Mouse (Mus musculus) liver, embryonic 11.5 days (tissue): ENCODE measurements at regions not wholly inside any gene's neighbourhood (a gene's known extent, or its start where the extent isn't known, plus 50 kb on each side); places are given as distances from the start of the nearest gene placed in this dataset.
"Not testable (repeated sequence)": the region's sequence is repeated elsewhere in the genome, so short reads cannot be mapped to it uniquely, and the experiment has no call there.

Experiments used
- ATAC-seq: fragments of 200-750 bp; cut with Nextera tagmentation; replicated peaks from 2 replicates; pipeline ENCODE4 v1.8.0; 2017; ENCODE audit warnings: moderate number of reproducible peaks, mild to moderate bottlenecking, moderate TSS enrichment, moderate library complexity; ENCODE audit not compliant: low FRiP score
- DNase-seq: peaks from one replicate; pipeline ENCODE4 v3.0.0-alpha.2; 2017; ENCODE audit warnings: low spot score
- H3K27ac ChIP-seq: fragments of 300-500 bp; sonication (generic); 2 replicates; pipeline ENCODE4 v1.5.1; 2014; ENCODE audit warnings: mild to moderate bottlenecking, low read depth, low read length, control low read depth
- H3K27me3 ChIP-seq: fragments of 300-500 bp; sonication (generic); replicated peaks from 2 replicates; pipeline ENCODE4 v1.6.1; 2014; ENCODE audit warnings: low read length, mixed read lengths; ENCODE audit not compliant: control insufficient read depth, insufficient read depth
- H3K36me3 ChIP-seq: fragments of 300-500 bp; sonication (generic); 2 replicates; pipeline ENCODE4 v1.6.1; 2014; ENCODE audit warnings: mild to moderate bottlenecking, low read length, moderate library complexity, mixed read lengths; ENCODE audit not compliant: control insufficient read depth, insufficient read depth
- H3K4me1 ChIP-seq: fragments of 300-500 bp; sonication (generic); replicated peaks from 2 replicates; pipeline ENCODE4 v1.6.1; 2014; ENCODE audit warnings: low read length, mixed read lengths; ENCODE audit not compliant: control insufficient read depth, insufficient read depth
- H3K4me2 ChIP-seq: fragments of 300-500 bp; sonication (generic); 2 replicates; pipeline ENCODE4 v1.6.1; 2014; ENCODE audit warnings: mild to moderate bottlenecking, control low read depth, moderate library complexity
- H3K4me3 ChIP-seq: fragments of 300-500 bp; sonication (generic); 2 replicates; pipeline ENCODE4 v1.5.1; 2014; ENCODE audit warnings: low read depth, low read length, control low read depth
- H3K9ac ChIP-seq: fragments of 300-500 bp; sonication (generic); 2 replicates; pipeline ENCODE4 v1.6.1; 2014; ENCODE audit warnings: low read depth, low read length, control low read depth
- H3K9me3 ChIP-seq: fragments of 300-500 bp; sonication (generic); 2 replicates; pipeline ENCODE4 v1.6.1; 2016; ENCODE audit warnings: low read length, inconsistent platforms, mixed read lengths; ENCODE audit not compliant: control insufficient read depth
- WGBS: fragments of 180-500 bp; shearing (Covaris S2); extraction: QIAGEN DNeasy Blood & Tissue Kit; methylation state at CpG from one replicate; pipeline ENCODE4 v1.1.7; 2014; 5-methylcytosine and 5-hydroxymethylcytosine counted together

- Histone ChIP-seq H3K9ac (no peak overlapping the region), H3K36me3 (no peaks in the 10 kb centered on the region), H3K9me3 (no peaks in the 10 kb centered on the region), H3K27me3 (no peaks in the 10 kb centered on the region), H3K4me1 (no peaks in the 10 kb centered on the region), H3K4me2 (no peak overlapping the region), H3K27ac (no peak overlapping the region), H3K4me3 (no peak overlapping the region)
- ATAC-seq: no peak
- DNase-seq: no peak
- WGBS: 85% methylated on average over 1 of the region's 1 CpGs
Observed at GRCm38 (mm10) chr5:42884251-42884650, 348.7 kb upstream of the Cpeb2 start.

- Histone ChIP-seq H3K4me2 (no peak overlapping the region), H3K27me3 (no peaks in the 10 kb centered on the region), H3K36me3 (no peaks in the 10 kb centered on the region), H3K9ac (no peak overlapping the region), H3K4me1 (no peaks in the 10 kb centered on the region), H3K9me3 (no peaks in the 10 kb centered on the region), H3K4me3 (no peak overlapping the region), H3K27ac (no peak overlapping the region)
- DNase-seq (no peak), ATAC-seq (no peak)
- WGBS: 42% methylated on average over 2 of the region's 2 CpGs
Observed at GRCm38 (mm10) chr5:42891890-42892289, 341.1 kb upstream of the Cpeb2 start.

GRCm38 (mm10) chr5:42906136-42906535, 326.8 kb upstream of the Cpeb2 start:
- Histone ChIP-seq H3K4me1 (no peaks in the 10 kb centered on the region), H3K4me3 (no peak overlapping the region), H3K27me3 (no peaks in the 10 kb centered on the region), H3K9ac (no peak overlapping the region), H3K27ac (no peak overlapping the region), H3K36me3 (no peaks in the 10 kb centered on the region), H3K9me3 (no peaks in the 10 kb centered on the region), H3K4me2 (no peak overlapping the region)
- DNase-seq (no peak), ATAC-seq (no peak)
- 73% methylated on average over 3 of the region's 3 CpGs for WGBS

GRCm38 (mm10) chr5:42919328-42919727, 313.6 kb upstream of the Cpeb2 start:
- Histone ChIP-seq H3K4me1 (no peaks in the 10 kb centered on the region), H3K27ac (no peak overlapping the region), H3K9me3 (no peaks in the 10 kb centered on the region), H3K9ac (no peak overlapping the region), H3K27me3 (no peaks in the 10 kb centered on the region), H3K36me3 (no peaks in the 10 kb centered on the region), H3K4me2 (no peak overlapping the region), H3K4me3 (no peak overlapping the region)
- 82% methylated on average over 3 of the region's 3 CpGs for WGBS
- DNase-seq (no peak), ATAC-seq (no peak)

- no peaks in the 10 kb centered on the region for H3K27me3 ChIP-seq
- ATAC-seq (no peak), DNase-seq (no peak)
- H3K9me3 ChIP-seq: no peaks in the 10 kb centered on the region
- no peaks in the 10 kb centered on the region for H3K36me3 ChIP-seq
- H3K9ac ChIP-seq: no peak overlapping the region
- H3K4me1 ChIP-seq: no peaks in the 10 kb centered on the region
- no peak overlapping the region for H3K4me2 ChIP-seq
- no peak overlapping the region for H3K4me3 ChIP-seq
- no peak overlapping the region for H3K27ac ChIP-seq
- WGBS: 62% methylated on average over 2 of the region's 2 CpGs
Observed at GRCm38 (mm10) chr5:42932106-42932505, 300.9 kb upstream of the Cpeb2 start.

- H3K27ac ChIP-seq: no peak overlapping the region
- no peaks in the 10 kb centered on the region for H3K27me3 ChIP-seq
- ATAC-seq (no peak), DNase-seq (no peak)
- no peaks in the 10 kb centered on the region for H3K4me1 ChIP-seq
- H3K36me3 ChIP-seq: no peaks in the 10 kb centered on the region
- no peak overlapping the region for H3K9ac ChIP-seq
- 85% methylated on average over 9 of the region's 9 CpGs for WGBS
- H3K9me3 ChIP-seq: no peaks in the 10 kb centered on the region
- H3K4me2 ChIP-seq: no peak overlapping the region
- H3K4me3 ChIP-seq: no peak overlapping the region
Observed at GRCm38 (mm10) chr5:42959296-42959862, 273.6 kb upstream of the Cpeb2 start.

GRCm38 (mm10) chr5:42966952-42967351, 266.0 kb upstream of the Cpeb2 start:
- not testable (repeated sequence) for ATAC-seq, H3K4me1 ChIP-seq
- WGBS: 63% methylated on average over 2 of the region's 2 CpGs

GRCm38 (mm10) chr5:42969209-42969608, 263.8 kb upstream of the Cpeb2 start:
- DNase-seq (no peak), ATAC-seq (no peak)
- H3K4me3 ChIP-seq: no peak overlapping the region
- no peak overlapping the region for H3K27ac ChIP-seq
- no peaks in the 10 kb centered on the region for H3K9me3 ChIP-seq
- no peaks in the 10 kb centered on the region for H3K36me3 ChIP-seq
- H3K4me2 ChIP-seq: no peak overlapping the region
- no peaks in the 10 kb centered on the region for H3K4me1 ChIP-seq
- H3K27me3 ChIP-seq: no peaks in the 10 kb centered on the region
- H3K9ac ChIP-seq: no peak overlapping the region

More at GRCm38 (mm10) chr5:42966952-42967351, 266.0 kb upstream of the Cpeb2 start:
- not testable (repeated sequence) for H3K36me3 ChIP-seq, H3K4me3 ChIP-seq, H3K9ac ChIP-seq, H3K4me2 ChIP-seq, H3K9me3 ChIP-seq, DNase-seq, H3K27ac ChIP-seq, H3K27me3 ChIP-seq

GRCm38 (mm10) chr5:42969621-42970020, 263.3 kb upstream of the Cpeb2 start:
- Histone ChIP-seq H3K9me3 (no peaks in the 10 kb centered on the region), H3K9ac (no peak overlapping the region), H3K36me3 (no peaks in the 10 kb centered on the region), H3K4me1 (no peaks in the 10 kb centered on the region), H3K4me2 (no peak overlapping the region), H3K27ac (no peak overlapping the region), H3K27me3 (no peaks in the 10 kb centered on the region), H3K4me3 (no peak overlapping the region)
- DNase-seq (no peak), ATAC-seq (no peak)
- 39% methylated on average over 3 of the region's 3 CpGs for WGBS
